Mouse (Mus musculus) cerebellum, adult (tissue): Measurements from ENCODE around the gene Rtn4r.

Source experiments
- ATAC-seq: cut with Nextera tagmentation; 2 replicates; pipeline ENCODE4 v1.9.2; 2017; ENCODE audit warnings: mild to moderate bottlenecking, moderate library complexity, mixed read lengths; ENCODE audit not compliant: insufficient number of reproducible peaks, low FRiP score, low TSS enrichment

Rtn4r gene

DNA sequence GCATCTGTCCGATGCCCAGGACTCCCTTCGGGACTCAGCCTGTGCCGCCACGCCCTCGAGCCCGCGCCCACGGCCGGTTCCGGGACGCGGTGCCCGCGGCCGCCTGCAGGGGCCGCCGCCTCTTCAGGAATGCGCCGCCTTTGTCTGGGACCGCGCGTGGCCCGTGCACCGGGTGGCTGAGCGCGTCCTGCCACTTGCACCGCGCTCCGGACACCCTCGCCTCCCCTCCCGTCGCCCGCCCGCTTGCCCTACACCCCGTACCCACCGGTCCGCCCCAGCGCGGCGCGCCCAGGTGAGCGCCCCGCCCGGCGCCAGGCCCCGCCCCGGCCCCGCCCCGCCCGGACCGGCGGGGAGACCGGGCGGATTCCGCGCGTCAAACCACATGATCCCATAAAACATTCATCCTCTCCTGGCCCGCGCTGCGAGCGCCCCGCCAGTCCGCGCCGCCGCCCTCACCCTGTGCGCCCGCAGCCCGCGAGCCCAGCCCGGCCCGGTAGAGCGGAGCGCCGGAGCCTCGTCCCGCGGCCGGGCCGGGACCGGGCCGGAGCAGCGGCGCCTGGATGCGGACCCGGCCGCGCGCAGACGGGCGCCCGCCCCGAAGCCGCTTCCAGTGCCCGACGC lies at the start of gene Rtn4r:
Rtn4r (plus strand) TSS at position 402 of the 621 bp plus-strand sequence.
- ATAC-seq: peak; percentile 22

DNA sequence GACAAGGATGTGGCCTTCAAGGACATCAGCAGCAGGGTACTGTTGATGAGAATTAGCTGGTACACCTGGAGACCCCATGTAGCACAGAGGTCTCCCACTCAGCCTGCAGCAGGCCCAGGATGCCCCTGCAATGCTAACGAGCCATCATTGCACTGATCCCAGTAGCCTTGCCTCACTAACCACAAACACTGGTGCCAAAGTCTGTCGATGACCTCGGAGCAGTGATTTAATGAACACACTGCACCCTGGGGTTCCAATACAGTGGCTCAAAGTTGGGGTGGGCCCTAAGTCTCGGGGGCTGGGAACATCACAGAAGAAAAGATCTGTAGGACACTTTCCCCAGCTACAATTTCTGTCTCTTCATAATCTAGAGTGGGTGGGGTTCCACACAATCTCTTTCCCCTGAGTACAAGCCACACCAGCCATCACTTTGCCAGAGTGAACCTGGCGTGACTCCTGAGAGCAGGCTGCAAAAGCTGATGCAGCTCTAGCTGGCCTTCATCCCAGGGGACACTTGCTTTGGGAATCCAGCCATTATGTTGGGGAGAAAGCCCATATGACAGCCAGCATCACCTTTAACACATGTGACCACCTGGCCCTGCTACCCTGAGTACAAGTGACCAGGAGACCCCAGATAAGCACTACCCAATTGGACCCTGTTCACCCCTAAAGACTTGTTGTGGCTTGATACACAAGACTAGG lies 49.0 kb upstream of the Rtn4r start:
- no peak for ATAC-seq

DNA sequence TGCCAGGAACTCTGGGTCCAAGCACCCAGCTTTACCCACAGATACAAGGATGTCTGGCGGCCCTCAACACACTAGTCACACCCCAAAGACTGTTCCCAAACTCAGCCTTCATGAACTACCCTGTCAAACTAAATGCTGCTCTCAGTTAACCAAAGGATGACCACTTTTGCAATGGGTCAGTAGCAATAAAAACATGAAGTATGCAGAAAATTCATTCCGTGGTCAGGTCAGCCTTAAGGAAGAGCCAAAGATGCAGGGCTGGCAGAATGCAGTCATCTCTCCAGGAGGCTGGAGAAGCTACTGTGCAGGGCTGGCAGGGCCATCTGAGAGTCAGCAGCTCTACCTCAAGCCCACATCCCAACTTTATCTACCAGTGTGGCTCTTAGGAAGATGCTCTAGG lies 48.1 kb upstream of the Rtn4r start:
- ATAC-seq: no peak

GRCm38 (mm10) chr16:18080171-18080570 lies 47.3 kb upstream of the Rtn4r start:
- no peak for ATAC-seq

DNA sequence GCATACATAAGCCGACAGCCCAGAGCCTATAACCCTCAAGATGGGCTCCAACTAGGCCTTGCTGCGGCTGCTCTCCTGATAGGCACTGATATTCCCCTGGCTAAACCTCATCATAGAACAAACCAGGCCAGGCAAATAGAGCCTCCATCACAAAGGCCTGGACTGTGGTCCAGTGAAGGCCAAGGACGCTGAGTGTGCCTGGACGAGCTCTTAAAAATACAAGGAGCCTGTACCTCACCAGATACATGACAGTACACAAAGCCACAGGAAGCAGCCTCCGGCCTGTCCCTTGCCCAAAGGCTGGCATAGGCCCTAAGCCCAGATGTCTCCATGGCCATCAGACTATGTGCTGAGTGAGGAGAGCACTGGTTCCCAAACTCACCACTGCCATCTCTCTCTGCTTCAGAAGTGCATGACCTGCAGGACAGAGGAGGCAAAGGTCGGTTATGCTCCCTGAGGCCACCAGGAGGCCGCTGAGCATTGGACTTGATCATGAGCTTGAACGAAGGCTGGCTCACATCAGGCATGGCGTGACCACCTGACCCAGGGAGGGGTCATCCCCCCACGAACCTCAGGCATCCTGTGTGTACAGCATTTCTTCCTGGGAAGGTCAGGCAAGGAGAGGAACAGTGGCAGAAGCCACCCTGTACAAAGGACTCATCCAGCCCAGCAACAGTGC lies 46.2 kb upstream of the Rtn4r start:
- ATAC-seq: no peak

DNA sequence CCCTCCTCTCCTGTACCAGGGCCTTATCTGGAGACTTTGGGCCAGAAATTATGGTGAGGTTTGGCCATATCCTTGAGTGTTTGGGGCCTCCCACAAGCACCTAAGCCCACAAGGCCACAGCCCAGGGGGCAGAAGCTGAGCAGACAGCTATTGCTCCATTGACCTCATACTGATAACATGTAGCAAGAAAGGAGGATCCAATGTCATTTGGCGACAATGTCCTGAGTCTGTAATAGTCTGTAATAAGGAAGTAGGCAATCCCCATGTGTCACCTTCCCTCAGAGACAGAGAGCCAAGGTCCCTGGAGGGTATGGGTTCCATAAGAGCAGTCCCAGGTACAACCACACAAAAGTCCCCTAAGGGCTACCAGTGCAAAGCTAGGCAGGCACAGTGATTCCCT lies 45.2 kb upstream of the Rtn4r start:
- no peak for ATAC-seq

DNA sequence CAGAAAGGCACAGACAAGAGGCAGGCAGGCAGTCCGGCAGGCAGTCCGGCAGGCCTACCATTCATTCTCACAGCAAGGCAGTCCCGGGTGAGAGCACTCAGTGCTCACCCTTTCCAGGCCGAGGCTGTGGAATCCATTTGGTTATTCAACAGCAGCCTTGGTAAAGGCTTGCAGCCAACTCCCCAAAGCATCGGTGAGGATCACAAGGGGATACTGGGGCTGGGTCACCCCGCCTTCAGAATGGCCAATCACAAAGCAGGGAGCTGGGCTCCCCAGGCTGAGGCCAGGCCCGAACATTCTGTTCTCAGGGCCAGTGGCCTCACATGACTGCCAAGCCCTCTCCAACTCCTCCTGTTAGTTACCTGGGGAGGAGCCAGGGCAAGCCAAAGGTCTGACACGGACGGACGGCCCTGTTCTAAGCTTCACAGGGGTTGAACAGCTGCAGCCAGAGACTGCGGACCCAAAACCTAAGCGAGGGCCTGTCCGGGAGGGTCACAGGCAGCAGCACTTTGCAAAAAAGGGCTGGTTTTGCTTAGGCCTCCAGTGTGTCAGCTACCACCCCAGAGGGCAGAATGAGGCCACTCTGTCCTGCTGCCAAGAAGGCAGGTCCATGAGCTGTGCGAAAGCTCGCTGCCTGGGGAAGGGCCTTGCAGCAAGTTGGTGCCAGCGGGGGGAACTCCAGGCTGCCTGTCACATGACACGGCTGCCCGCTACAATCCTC lies 44.1 kb upstream of the Rtn4r start:
- ATAC-seq: peak; percentile 50

GRCm38 (mm10) chr16:18084262-18084661 lies 43.2 kb upstream of the Rtn4r start:
- no peak for ATAC-seq

DNA sequence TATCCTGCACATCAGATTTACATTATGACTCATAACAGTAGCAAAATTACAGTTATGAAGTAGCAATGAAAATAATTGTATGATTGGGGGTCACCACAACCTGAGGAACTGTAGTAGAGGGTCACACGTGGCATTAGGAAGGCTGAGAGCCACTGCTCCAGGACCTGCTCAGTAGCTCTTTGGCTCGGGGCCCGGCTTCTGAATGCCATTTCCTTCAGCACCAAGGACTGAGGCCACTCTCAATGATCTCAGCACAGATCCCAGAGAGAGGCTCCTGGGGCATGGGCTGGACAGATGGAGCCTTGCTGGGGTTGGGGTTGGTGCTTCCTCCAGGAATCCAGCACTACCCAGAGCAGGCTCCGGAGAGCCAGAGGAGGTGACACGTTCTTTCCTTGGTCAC lies 40.3 kb upstream of the Rtn4r start:
- ATAC-seq: no peak

GRCm38 (mm10) chr16:18096348-18096747 lies 31.1 kb upstream of the Rtn4r start:
- no peak for ATAC-seq

- ATAC-seq: no peak
Measured at GRCm38 (mm10) chr16:18102816-18103215, 24.6 kb upstream of the Rtn4r start.

- ATAC-seq: no peak
Measured at GRCm38 (mm10) chr16:18103366-18103765, 24.1 kb upstream of the Rtn4r start.

- no peak for ATAC-seq
Measured at GRCm38 (mm10) chr16:18103808-18104207, 23.6 kb upstream of the Rtn4r start.

DNA sequence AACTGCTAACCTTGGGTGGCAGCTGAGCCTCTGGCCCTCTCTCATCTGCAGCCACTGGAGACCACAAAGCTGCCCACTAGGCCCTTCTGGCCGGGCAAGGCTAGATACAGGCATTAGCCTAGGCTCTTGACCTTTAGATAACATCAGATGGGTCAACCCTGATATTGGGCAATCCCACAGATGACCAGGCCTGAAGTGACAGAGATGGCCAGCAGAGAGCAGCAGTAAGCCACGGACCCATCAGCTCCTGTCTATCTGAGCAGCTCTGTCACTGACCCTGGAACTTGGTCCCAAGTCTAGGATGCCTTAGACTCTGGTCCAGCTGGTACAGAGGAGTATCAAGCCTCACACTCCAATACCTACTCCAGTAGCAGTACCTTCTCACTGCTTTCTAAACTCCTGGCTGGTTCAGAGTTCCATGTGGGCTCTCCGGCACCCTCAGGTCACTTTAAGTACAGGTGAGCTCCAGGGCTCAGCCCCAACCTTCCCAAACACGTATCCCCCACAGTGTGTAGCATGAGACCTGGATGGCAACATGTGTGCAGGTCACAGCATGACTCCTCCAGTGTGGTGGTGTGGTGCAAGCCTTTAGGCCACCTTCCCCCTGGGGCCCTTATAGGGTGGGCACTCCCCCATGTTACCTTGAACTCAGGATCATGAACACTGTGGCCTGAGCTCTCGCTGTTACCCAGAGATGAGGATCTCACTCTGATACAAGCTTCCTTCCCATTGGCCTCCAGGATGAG lies 19.0 kb upstream of the Rtn4r start:
- ATAC-seq: peak; percentile 78

- ATAC-seq: no peak
Measured at GRCm38 (mm10) chr16:18111042-18111441, 16.4 kb upstream of the Rtn4r start.

GRCm38 (mm10) chr16:18116467-18116866 lies 11.0 kb upstream of the Rtn4r start:
- no peak for ATAC-seq

DNA sequence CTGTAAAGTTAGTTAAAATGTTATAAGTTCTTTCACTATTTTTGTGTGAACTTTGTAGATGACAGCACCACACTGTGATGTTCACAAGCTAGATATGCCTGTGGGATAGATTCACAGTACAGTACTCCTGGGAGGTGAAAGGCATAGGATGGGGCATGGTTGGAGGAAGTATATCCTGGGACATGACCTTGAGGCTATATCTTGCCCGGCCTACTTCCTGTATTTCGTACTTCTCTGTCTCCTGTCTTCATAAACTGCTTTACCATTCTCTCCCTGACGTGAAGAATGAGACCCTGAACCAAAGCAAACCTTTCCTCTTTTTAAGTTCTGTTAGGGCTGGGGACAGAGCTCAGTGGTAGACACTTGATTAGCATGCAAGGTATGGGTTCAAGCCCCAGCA lies 9.2 kb upstream of the Rtn4r start:
- ATAC-seq: no peak

DNA sequence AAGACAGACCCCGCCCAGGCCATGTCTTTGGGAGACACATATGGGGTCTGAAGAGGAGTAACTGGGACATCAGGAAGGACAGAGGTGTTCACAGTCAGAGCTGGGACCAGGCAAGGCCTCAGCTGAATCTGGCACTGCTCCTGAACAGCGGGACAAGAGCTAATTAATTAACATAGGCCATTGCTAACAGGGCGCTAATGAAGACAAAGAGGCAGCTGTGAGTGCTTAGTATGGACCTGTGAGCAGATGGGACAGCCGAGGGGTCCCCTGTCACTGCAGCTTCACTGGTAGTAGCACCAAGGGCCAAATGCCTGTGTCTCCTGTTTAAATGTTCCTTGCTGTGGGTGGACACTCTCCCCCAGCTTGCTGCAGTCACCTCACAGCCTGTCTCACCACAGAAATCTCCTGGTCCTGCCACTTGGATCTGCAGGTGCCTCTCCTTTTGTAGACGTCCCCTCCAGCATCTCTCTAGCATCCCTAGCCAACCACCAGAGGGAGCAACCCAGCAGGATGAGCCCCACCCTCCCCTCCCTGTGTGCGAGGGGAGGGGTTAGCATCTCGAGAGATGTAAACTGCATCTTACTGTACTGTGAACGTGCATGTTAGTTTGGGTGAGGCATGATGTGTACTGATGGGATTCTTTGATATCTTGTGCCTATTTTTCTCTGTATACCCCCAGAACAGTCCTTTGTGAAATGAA lies 8.3 kb upstream of the Rtn4r start:
- ATAC-seq: peak; percentile 24; the same call in 1 of the 2 replicates

GRCm38 (mm10) chr16:18122740-18123139 lies 4.7 kb upstream of the Rtn4r start:
- no peak for ATAC-seq

DNA sequence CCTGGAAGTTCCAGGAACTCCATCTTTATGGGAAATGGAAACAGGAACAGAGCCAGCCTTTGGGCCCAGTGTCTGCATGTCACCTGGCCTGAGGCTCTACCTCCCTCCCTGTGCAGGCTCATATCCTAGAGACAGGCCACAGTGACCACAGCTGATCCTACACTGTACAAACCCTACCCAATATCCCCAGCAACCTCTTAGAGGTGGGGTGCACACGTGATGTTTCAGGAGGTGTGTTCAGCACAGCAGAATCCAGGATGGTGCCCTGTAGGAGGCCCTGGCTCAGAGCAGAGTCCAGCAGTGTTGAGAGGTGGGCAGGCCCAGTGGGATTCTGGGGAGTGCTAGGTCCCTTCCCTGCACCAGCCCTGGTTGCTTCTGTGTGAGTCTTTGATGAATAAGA lies 4.0 kb upstream of the Rtn4r start:
- 0 out of 2 replicates have a peak, but pooled peaks have one; percentile 3 for ATAC-seq
